Mouse (Mus musculus) forebrain, postnatal 0 days (tissue): Measurements from ENCODE around the gene Scn3b. TPM values are rescaled to one million over a fixed set of nuclear protein-coding genes. Genes with fewer than 3 reads are reported as not detected.
A peak's percentile ranks its signal among the peaks of the same experiment; 100 is the strongest.

ENCODE experiments used
- ATAC-seq: fragments of 200-750 bp; cut with Nextera tagmentation; 2 replicates; pipeline ENCODE4 v1.8.0; 2017; ENCODE audit warnings: mild to moderate bottlenecking, moderate library complexity
- DNase-seq: peaks from one replicate; pipeline ENCODE4 v3.0.0-alpha.2; 2015
- H3K27ac ChIP-seq: fragments of 300-500 bp; sonication (generic); 2 replicates; pipeline ENCODE4 v1.5.1; 2014; ENCODE audit warnings: low read depth, mild to moderate bottlenecking, antibody characterized with exemption, low read length, moderate library complexity, mixed read lengths
- H3K27me3 ChIP-seq: fragments of 300-500 bp; sonication (generic); 2 replicates; pipeline ENCODE4 v1.6.1; 2014; ENCODE audit warnings: mild to moderate bottlenecking, low read length, mixed read lengths; ENCODE audit not compliant: insufficient read depth
- H3K36me3 ChIP-seq: fragments of 300-500 bp; sonication (generic); 2 replicates; pipeline ENCODE4 v1.6.1; 2014; ENCODE audit warnings: mild to moderate bottlenecking, moderate library complexity; ENCODE audit not compliant: insufficient read depth
- H3K4me1 ChIP-seq: fragments of 300-500 bp; sonication (generic); 2 replicates; pipeline ENCODE4 v1.6.1; 2014; ENCODE audit warnings: antibody characterized with exemption; ENCODE audit not compliant: insufficient read depth
- H3K4me2 ChIP-seq: fragments of 300-500 bp; sonication (generic); 2 replicates; pipeline ENCODE4 v1.6.1; 2014; ENCODE audit warnings: low read depth, mild to moderate bottlenecking, moderate library complexity
- H3K4me3 ChIP-seq: fragments of 300-500 bp; sonication (generic); 2 replicates; pipeline ENCODE4 v1.5.1; 2014; ENCODE audit warnings: low read depth, low read length, mixed read lengths
- H3K9ac ChIP-seq: fragments of 300-500 bp; sonication (generic); 2 replicates; pipeline ENCODE4 v1.6.1; 2014; ENCODE audit warnings: mild to moderate bottlenecking
- H3K9me3 ChIP-seq: fragments of 300-500 bp; sonication (generic); 2 replicates; pipeline ENCODE4 v1.6.1; 2016; ENCODE audit warnings: low read length
- CTCF ChIP-seq: sonication (generic); IDR thresholded peaks from 2 replicates; pipeline ENCODE4 v1.5.1; 2016; ENCODE audit warnings: antibody characterized with exemption, control low read depth, low read depth
- WGBS: fragments of 180-500 bp; shearing (Covaris S2); extraction: QIAGEN DNeasy Blood & Tissue Kit; methylation state at CpG from one replicate; pipeline ENCODE4 v1.1.7; 2014; 5-methylcytosine and 5-hydroxymethylcytosine counted together
- polyA plus RNA-seq: library from polyadenylated mRNA; unstranded; fragments of >200 nt; fragmentation: Nextera tagmentation; extraction: Ambion mirVana; gene quantifications from 2 replicates; pipeline ENCODE4 v1.2.1, GENCODE M21; 2015
- total RNA-seq: library from RNA; depleted of rRNA; stranded (reverse); fragments of >200 nt; gene quantifications from 2 replicates; pipeline ENCODE4 v1.2.3, GENCODE M21; 2014

Scn3b gene
- total and polyA plus RNA-seq, 2 experiments from 2014 or later: 133 to 226 TPM

- 83% methylated on average over 15 of the region's 15 CpGs for WGBS
- TF ChIP-seq CTCF: no peak
- Histone ChIP-seq H3K4me2 (no peak overlapping the region), H3K4me1 (peaks cover 9% of the 10 kb centered on the region; the same call in 1 of the 2 replicates), H3K4me3 (no peak overlapping the region), H3K27ac (no peak overlapping the region), H3K9me3 (no peaks in the 10 kb centered on the region), H3K27me3 (no peaks in the 10 kb centered on the region), H3K36me3 (peaks cover 41% of the 10 kb centered on the region), H3K9ac (no peak overlapping the region)
- DNase-seq (no peak), ATAC-seq (no peak)
Measured at GRCm38 (mm10) chr9:40331411-40332286, 62.6 kb downstream of the Scn3b start.

GRCm38 (mm10) chr9:40332326-40332725 lies 63.3 kb downstream of the Scn3b start:
- Histone ChIP-seq H3K27me3 (no peaks in the 10 kb centered on the region), H3K4me3 (no peak overlapping the region), H3K9me3 (no peaks in the 10 kb centered on the region), H3K4me2 (no peak overlapping the region), H3K36me3 (peaks cover 38% of the 10 kb centered on the region), H3K9ac (no peak overlapping the region), H3K4me1 (peaks cover 16% of the 10 kb centered on the region), H3K27ac (no peak overlapping the region)
- no peak for ATAC-seq
- WGBS: 64% methylated on average over 4 of the region's 4 CpGs
- TF ChIP-seq CTCF: no peak
- peak; percentile 61 for DNase-seq

GRCm38 (mm10) chr9:40332731-40333648 lies 64.0 kb downstream of the Scn3b start:
- TF ChIP-seq CTCF: no peak
- H3K27me3 ChIP-seq: no peaks in the 10 kb centered on the region
- no peak overlapping the region for H3K27ac ChIP-seq
- H3K4me2 ChIP-seq: no peak overlapping the region
- WGBS: 79% methylated on average over 31 of the region's 31 CpGs
- DNase-seq (no peak), ATAC-seq (no peak)
- H3K36me3 ChIP-seq: peaks cover 33% of the 10 kb centered on the region
- H3K9me3 ChIP-seq: no peaks in the 10 kb centered on the region
- peaks cover 19% of the 10 kb centered on the region for H3K4me1 ChIP-seq
- H3K4me3 ChIP-seq: no peak overlapping the region
- H3K9ac ChIP-seq: no peak overlapping the region

GRCm38 (mm10) chr9:40333649-40334396 lies 64.8 kb downstream of the Scn3b start:
- H3K36me3 ChIP-seq: peaks cover 25% of the 10 kb centered on the region
- DNase-seq: peak; percentile 82
- WGBS: 56% methylated on average over 9 of the region's 9 CpGs
- no peak overlapping the region for H3K9ac ChIP-seq
- H3K9me3 ChIP-seq: no peaks in the 10 kb centered on the region
- H3K27ac ChIP-seq: no peak overlapping the region
- no peak overlapping the region for H3K4me3 ChIP-seq
- no peak overlapping the region for H3K4me2 ChIP-seq
- peak; percentile 94 for TF ChIP-seq CTCF
- H3K27me3 ChIP-seq: no peaks in the 10 kb centered on the region
- ATAC-seq: peak; percentile 54
- peaks cover 19% of the 10 kb centered on the region for H3K4me1 ChIP-seq

GRCm38 (mm10) chr9:40334617-40335016 lies 65.6 kb downstream of the Scn3b start:
- DNase-seq (no peak), ATAC-seq (no peak)
- 79% methylated on average over 2 of the region's 2 CpGs for WGBS
- no peak overlapping the region for H3K27ac ChIP-seq
- no peak for TF ChIP-seq CTCF
- H3K4me3 ChIP-seq: no peak overlapping the region
- H3K9ac ChIP-seq: no peak overlapping the region
- peaks cover 25% of the 10 kb centered on the region for H3K4me1 ChIP-seq
- no peak overlapping the region for H3K4me2 ChIP-seq
- H3K27me3 ChIP-seq: no peaks in the 10 kb centered on the region
- H3K36me3 ChIP-seq: peaks cover 18% of the 10 kb centered on the region
- H3K9me3 ChIP-seq: no peaks in the 10 kb centered on the region

- Histone ChIP-seq H3K4me3 (no peak overlapping the region), H3K9me3 (no peaks in the 10 kb centered on the region), H3K4me1 (peaks cover 40% of the 10 kb centered on the region), H3K36me3 (peaks cover 7% of the 10 kb centered on the region), H3K9ac (no peak overlapping the region), H3K27me3 (no peaks in the 10 kb centered on the region), H3K27ac (peak overlapping the region; percentile 64), H3K4me2 (no peak overlapping the region)
- ATAC-seq (peak; percentile 32), DNase-seq (peak; percentile 43)
- WGBS: 32% methylated on average over 5 of the region's 5 CpGs
- no peak for TF ChIP-seq CTCF
Measured at GRCm38 (mm10) chr9:40336701-40337100, 67.7 kb downstream of the Scn3b start.
